Mouse (Mus musculus) embryonic fibroblast, embryonic 13.5 days (primary cell): ENCODE results near the gene Cdkn2aipnl.

Source experiments
- CTCF ChIP-seq: IDR thresholded peaks from 2 replicates; pipeline ENCODE4 v1.5.1; 2011; ENCODE audit warnings: mild to moderate bottlenecking, control low read depth, low read length, moderate library complexity, borderline replicate concordance; ENCODE audit not compliant: insufficient read depth
- POLR2A ChIP-seq: IDR thresholded peaks from 2 replicates; pipeline ENCODE4 v1.6.1; 2011; ENCODE audit warnings: low read depth, mild to moderate bottlenecking, control low read depth, low read length, moderate library complexity

- TF ChIP-seq CTCF, result no peak
- no peak for TF ChIP-seq POLR2A
Measured at GRCm38 (mm10) chr11:51966651-51967050, 810 bp upstream of the Cdkn2aipnl start.
